Mouse (Mus musculus) brain, embryonic 14.5 days (tissue): ENCODE measurements around the gene Ltk.

Experiments used
- CTCF ChIP-seq: fragments of 200-500 bp; IDR thresholded peaks from 2 replicates; pipeline ENCODE4 v1.5.1; 2012; ENCODE audit warnings: inconsistent platforms, mild to moderate bottlenecking, moderate library complexity, borderline replicate concordance; ENCODE audit not compliant: insufficient read depth, insufficient read length; ENCODE audit errors: extremely low read depth
- POLR2A ChIP-seq: fragments of 200-500 bp; IDR thresholded peaks from 2 replicates; pipeline ENCODE4 v1.6.1; 2012; ENCODE audit warnings: mild to moderate bottlenecking, inconsistent platforms, borderline replicate concordance; ENCODE audit not compliant: poor library complexity, insufficient read depth, insufficient read length, severe bottlenecking; ENCODE audit errors: extremely low read depth

GRCm38 (mm10) chr2:119737124-119737523 lies 23.1 kb downstream of the Ltk start:
- TF ChIP-seq CTCF = no peak
- TF ChIP-seq POLR2A = no peak
